Mouse (Mus musculus): ENCODE data around the gene Gm45521.

Gm45521 gene

GRCm38 (mm10) chr14:7952610-7953254, 4.4 kb upstream of the Gm45521 start:
- DNase-seq (ENCODE audit: low read depth), result no peak

GRCm38 (mm10) chr14:7954071-7954471, 3.0 kb upstream of the Gm45521 start:
- no peak for DNase-seq (ENCODE audit: low read depth)

GRCm38 (mm10) chr14:7956427-7956826, 661 bp upstream of the Gm45521 start:
- DNase-seq (ENCODE audit: low read depth), result no peak

- no peak for DNase-seq (ENCODE audit: low read depth)
Measured at GRCm38 (mm10) chr14:7960616-7961015, 3.5 kb downstream of the Gm45521 start.

GRCm38 (mm10) chr14:7961714-7962113, 4.6 kb downstream of the Gm45521 start:
- DNase-seq (ENCODE audit: low read depth), result no peak

GRCm38 (mm10) chr14:7962626-7963025, 5.5 kb downstream of the Gm45521 start:
- no peak for DNase-seq (ENCODE audit: low read depth)

- DNase-seq (ENCODE audit: low read depth), result no peak
Measured at GRCm38 (mm10) chr14:7963160-7963559, 6.1 kb downstream of the Gm45521 start.

GRCm38 (mm10) chr14:7964219-7964889, 7.3 kb downstream of the Gm45521 start:
- DNase-seq (ENCODE audit: low read depth), result peak; percentile 68

GRCm38 (mm10) chr14:7971889-7972493, 14.9 kb downstream of the Gm45521 start:
- DNase-seq (ENCODE audit: low read depth), result no peak

GRCm38 (mm10) chr14:7974643-7975042, 17.6 kb downstream of the Gm45521 start:
- DNase-seq (ENCODE audit: low read depth), result no peak

- no peak for DNase-seq (ENCODE audit: low read depth)
Measured at GRCm38 (mm10) chr14:7975177-7975576, 18.1 kb downstream of the Gm45521 start.

- no peak for DNase-seq (ENCODE audit: low read depth)
Measured at GRCm38 (mm10) chr14:7977471-7977870, 20.4 kb downstream of the Gm45521 start.

GRCm38 (mm10) chr14:7978183-7978582, 21.1 kb downstream of the Gm45521 start:
- DNase-seq (ENCODE audit: low read depth), result no peak

GRCm38 (mm10) chr14:7981226-7981625, 24.1 kb downstream of the Gm45521 start:
- no peak for DNase-seq (ENCODE audit: low read depth)

GRCm38 (mm10) chr14:7986913-7987312, 29.8 kb downstream of the Gm45521 start:
- DNase-seq (ENCODE audit: low read depth), result no peak

GRCm38 (mm10) chr14:7989371-7989770, 32.3 kb downstream of the Gm45521 start:
- no peak for DNase-seq (ENCODE audit: low read depth)

- no peak for DNase-seq (ENCODE audit: low read depth)
Measured at GRCm38 (mm10) chr14:7989961-7990360, 32.9 kb downstream of the Gm45521 start.

- DNase-seq (ENCODE audit: low read depth), result no peak
Measured at GRCm38 (mm10) chr14:7991108-7991776, 34.2 kb downstream of the Gm45521 start.

GRCm38 (mm10) chr14:7992158-7992557, 35.1 kb downstream of the Gm45521 start:
- DNase-seq (ENCODE audit: low read depth), result no peak

GRCm38 (mm10) chr14:7994271-7994767, 37.2 kb downstream of the Gm45521 start, which contains the start of gene Dnase1l3:
Dnase1l3 (minus strand) TSS chr14:7994573.
- DNase-seq (ENCODE audit: low read depth), result no peak

GRCm38 (mm10) chr14:7997255-7997696, 40.2 kb downstream of the Gm45521 start:
- peak; percentile 89 for DNase-seq (ENCODE audit: low read depth)

- DNase-seq (ENCODE audit: low read depth), result no peak
Measured at GRCm38 (mm10) chr14:7999030-7999429, 41.9 kb downstream of the Gm45521 start.
